Mouse (Mus musculus) adrenal gland, adult 18-20 months (tissue): ENCODE measurements at regions not wholly inside any gene's neighbourhood (a gene's known extent, or its start where the extent isn't known, plus 50 kb on each side); places are given as distances from the start of the nearest gene placed in this dataset.
"Not testable (repeated sequence)": the region's sequence is repeated elsewhere in the genome, so short reads cannot be mapped to it uniquely, and the experiment has no call there.

Experiments used
- DNase-seq, 2 experiments: peaks; one replicate each; pipeline ENCODE4 v3.0.0; 2021 to 2022; ENCODE audit warnings: low spot score in 2 of 2

DNA sequence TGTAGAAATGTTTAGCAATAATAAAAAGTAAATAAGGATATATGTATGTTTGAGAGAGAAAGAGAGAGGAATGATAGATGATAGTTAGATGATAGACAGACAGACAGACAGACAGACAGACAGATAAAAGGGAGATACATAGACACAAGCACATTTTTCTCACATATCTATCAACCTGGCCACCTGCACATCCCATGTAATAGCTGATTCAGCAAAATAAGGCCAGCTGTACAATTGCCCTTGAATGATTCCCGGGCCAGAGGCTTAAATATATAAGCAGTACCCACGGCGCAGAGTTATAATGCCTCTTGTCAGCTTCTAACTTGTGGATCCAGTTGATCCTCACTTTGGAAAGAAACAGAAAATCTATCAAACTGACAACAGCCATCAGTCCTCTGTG, 178.5 kb downstream of the Tmem114 start:
- DNase-seq: no peak

DNA sequence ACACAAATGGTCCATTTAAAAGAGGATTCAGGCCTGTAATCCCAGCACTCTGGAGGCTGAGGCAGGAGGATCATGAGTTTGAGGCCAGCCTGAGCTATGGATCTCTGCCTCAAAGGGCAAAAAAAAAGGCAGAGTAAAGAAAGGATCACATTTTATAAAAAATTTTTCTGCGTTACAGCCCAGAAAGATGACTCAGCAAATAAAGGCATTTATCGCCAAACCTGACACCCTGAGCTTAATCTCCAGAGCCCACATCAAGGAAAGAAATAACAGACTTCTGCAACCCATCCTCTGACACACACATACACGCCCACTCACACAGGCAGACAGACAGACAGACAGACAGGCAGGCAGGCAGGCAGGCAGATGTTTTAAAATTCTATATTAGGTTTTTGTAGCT, 179.3 kb downstream of the Tmem114 start:
- no peak for DNase-seq

DNA sequence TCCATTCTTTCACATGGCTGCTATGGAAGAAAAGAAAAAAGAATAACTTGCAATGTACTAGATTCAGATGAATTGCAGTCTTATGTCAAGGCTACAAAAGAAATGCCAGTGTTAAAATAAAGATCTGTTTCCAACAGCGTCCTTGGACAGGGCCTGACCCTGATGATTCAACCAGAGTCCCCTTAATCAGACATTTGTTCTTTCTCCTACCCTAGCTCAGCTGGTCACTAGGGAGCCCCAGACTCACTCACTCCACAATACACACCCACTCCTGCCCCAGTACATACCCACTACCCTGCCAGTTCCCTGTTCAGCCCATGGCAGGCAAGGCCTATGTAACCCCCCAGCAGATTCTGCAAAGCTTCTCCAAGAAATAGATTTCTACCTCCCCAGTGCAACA, 190.6 kb downstream of the Tmem114 start:
- DNase-seq: peak; percentile 22 to 40

DNA sequence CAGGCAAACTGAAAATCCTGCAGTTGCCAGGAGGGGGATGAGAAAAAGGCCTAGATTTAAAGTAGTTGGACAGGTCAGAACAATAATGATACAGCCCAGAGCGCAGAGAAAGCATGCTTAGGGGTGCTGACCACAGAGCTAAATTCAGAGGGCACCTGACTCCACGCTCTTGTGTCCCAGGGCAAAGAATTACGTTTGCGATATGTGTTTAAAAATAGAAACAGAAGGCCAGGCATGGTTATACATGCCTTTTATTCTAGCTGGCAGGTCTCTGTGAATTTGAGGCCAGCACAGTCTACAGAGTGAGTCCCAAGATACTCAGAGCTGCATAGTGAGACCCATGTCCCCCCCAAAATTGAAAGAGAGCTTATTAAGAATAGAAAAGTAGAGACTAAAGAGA, 192.9 kb downstream of the Tmem114 start:
- no peak for DNase-seq

DNA sequence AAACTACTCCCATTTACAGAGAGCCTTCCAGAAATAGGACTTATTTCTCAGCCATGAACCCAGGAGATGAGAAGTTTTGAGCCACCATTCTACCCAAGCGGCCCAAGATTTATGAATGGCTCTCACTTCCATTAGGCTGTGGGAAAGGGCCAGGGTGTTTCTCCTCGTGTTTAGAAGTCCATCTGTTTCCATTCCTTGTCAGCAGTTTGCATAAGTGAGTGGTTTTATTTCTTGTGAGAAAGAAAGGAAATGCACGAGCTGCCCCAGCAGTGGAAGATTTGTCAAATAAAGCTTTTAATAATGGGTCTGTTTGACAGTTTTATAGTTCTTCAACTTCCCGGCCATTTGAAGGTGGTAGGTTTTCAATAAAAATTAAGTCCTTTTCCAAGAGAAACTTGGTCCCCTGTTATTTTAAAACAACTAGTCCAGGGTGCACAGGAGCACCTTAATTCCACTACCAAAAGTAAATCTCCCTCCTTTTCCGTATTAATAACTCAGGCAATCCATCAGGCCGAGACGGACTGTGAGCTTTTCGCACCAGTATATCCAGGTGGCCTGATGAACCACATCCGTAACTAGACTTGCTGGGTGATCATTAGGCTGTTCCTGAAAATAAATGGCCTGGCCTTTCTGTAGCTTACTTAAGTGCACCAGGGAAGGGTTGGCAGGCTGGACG, 201.2 kb downstream of the Tmem114 start:
- DNase-seq: no peak

DNA sequence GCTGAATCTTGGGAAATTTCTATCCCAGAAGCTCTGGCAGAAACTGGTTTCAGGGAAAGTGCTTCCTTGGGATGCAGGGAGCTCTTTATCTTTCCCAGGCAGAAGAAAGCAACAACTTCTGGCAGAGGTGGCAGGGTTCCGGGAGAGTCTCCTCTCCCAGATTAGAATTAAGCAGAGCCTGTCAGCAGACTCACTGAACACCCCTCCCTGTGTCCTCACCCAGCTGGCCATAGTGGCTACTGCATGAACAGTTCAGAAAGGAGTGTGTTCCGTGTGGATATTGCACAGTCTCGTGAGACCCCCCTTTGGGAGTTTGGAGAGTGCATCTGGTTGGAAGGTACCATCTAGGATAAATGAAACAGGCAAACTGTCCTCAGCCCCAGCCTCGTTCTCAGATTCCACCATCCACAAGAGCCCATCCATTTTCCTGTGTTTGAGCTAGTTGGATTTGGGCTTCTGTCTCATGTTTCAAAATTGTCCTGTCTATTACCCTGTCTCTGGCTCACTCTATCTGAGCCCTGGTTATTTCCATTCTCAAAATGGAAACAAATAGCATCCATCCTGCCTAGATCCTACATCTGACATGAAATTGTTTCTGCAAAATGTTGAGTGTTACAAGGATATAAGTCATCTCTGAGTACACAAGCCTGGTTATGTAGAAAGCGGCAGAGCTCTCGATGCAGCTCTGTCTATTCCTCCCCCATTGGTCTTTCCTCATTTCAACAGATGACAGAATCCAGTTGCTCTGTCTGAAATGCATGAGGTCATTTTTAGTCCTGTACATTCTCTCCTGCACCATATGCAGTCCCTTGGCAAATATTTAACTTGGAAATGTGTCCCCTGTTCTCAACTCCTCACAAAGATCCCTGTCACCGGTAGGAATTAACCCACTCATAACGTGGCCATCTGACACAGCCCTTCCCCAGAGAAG, 216.4 kb downstream of the Tmem114 start:
- DNase-seq: no peak

DNA sequence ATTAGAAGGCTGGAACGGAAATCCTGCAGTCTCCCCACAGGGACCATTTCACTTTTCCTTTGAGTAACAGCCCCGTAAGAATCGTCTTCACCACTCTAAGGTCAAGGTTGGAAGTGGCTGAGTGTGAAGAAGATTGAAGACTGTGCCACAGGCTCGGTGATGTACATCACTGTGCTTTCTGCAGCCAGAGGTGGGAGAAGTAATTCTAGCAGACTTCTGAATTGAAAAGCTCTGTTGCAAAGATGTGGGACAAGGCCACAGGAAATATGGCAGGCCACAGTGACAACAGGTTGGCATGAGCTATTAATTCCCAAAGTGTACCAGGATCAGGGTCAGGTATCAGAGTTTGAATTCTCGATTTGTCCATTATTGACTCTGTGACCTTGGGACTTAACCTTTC, 219.9 kb downstream of the Tmem114 start:
- no peak for DNase-seq

DNA sequence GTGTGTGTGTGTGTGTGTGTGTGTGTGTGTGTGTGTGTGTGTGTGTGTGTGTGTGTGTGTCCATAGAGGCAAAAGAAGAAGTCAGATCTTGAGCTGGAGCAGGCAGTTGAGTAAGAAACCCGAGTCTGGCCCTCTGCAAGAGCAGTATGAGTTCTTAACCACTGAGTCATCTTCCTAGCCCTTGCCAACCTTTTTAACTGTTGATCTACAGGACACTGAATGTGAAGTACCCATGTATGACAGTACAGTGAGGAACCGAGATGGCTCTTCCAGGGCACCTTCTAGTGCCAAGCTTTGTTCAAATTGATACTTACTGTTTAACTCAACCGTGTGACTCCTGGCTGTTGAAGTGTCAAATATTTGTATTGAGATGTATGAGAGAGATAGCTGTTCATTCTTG, 223.6 kb downstream of the Tmem114 start:
- no peak for DNase-seq

DNA sequence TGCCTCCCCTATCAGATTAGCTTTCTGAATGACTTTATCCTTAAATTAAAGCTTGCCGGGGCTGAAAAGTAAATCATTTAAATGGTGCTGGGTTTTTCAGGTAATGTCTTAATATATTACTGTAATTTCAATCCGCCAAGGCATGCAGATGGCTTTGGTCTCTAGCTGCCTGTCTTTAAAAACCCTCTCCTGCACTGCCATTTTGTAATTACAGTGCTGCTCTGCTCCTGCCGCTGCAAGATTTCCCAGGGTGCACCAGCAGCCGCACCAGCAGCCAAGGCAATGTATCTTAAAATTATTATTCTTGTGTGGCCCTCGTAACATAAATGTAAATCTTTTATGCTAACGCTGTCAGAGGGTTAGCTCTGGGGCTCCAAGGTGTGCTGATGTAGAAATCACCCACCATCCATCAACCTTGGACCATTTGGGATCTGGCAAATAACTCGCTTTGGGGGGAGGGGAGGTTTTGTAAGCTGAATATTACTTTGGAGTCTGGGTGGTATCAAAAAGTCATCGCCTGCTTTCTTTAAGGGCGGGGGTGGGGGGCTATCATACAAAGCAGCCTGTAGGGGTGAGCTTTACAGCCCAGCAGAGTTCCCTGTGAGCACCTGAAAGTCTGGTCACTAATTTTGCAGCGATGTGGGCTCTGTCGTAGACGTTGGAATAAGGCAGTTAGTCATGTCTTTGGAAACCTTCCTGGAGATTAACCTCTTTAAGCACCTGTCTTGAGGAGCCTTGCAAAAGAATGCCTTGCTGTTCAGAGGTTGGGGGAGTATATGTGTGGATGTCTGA, 226.0 kb downstream of the Tmem114 start:
- DNase-seq: no peak

DNA sequence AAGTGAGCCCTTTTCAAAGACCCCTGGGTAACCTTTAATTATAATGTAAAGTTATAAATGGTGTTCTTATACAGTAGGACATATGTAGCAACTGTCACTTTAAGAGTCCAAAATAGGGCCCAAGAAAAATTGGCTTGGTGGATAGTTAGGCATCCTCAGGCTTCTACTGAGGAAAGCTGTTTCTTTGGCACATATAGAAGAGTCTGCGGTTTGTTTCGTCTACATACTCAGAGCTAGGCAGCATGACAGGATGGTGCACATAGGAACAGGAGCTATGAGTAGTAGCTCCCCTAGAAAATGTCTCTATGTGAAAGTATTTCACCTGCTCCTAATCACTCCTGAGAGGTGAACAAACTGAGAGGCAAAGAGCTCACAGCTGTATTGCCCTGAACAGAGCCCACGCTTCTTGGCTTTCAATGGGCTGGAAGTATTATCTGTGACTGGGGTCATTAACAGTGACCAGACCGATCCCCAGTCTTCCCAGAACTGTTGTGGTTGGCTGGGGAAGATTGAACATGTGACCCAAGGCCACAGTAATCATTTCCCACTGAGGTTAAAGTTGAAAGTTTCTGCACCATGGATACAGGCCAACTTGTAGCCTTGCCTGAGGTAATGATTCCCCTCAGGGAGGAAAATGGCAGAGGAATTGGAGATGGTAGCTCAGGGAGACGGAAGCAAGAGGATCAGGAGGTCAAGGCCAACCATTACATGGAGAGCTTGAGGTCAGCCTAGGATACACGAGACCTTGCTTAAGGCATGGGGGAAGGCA, 235.3 kb downstream of the Tmem114 start:
- DNase-seq: no peak

DNA sequence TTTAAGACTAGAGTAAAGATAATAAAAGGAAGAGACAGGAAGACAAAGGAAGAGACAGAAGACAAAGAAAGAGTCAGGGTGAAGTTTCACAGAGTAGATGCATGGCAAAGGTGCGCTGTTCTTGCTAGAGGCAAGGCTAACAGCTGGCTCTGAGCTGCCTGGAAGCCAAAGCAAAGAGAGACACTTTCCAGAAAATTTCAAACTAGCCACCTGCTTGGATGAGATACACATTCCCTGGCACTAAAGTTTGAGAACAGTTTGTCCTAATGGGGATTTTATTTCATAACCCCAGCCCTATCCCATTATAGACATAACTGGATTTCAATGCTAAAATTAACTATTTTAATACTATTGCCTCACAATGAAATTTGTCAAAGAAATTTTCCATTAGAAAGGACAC, 235.9 kb downstream of the Tmem114 start:
- no peak for DNase-seq

DNA sequence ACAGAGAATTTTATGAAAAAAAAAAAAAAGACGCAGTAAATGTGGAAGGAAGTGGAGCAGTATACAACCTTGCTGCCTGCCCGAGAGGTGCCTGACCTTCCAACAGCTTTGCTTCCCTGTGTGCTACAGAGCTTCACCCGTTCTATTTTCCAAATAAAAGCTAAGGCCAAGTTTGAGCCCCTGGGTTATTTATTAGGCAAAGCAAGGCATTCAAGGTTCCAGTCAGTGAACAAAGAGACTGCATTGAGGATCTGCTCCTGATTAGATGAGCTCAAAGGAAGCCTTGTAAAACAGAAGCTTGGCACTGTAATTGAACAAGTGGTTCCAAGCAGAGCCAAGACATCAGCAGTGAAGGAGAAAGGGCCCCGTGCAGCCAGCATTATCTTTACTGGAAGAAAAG, 236.4 kb downstream of the Tmem114 start:
- DNase-seq: no peak

DNA sequence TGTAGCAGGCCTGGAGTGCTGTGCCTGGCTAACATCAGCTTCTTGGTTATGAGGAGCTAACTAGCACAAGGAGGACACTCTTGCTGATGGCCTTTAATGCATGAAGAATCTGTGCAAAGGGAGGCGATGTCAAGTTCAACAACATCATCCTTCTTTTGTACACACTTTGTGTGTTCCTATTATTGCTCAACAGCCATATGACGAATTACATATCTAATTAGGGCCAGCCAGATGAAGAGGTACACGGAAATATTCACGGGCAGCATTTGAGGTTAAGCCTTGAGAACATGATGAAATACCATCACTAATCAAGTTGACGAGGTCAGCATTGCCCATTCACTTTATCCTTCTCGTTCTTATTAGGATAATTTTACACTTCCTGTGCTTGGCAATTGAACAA, 240.2 kb downstream of the Tmem114 start:
- DNase-seq: peak in 1 of 2 experiments; percentile 24

DNA sequence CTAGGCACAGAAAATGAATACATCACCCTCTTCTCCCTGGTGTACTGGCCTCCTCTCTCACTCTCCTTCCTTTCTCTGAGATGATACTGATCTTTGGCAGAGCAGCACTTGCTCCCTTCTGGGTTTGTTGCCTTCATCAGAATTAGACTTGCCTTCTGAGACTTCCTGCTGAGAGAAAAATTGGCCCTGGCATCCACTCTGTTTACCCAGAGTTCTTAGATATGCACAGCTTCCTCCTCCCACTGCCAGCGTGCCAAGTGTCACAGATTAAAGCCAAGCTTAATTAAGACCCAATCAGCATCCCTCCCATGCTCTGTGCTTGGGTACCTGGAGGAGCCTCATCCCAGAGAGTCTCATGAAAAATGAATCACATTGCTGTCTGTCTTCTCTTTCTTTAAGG, 246.0 kb downstream of the Tmem114 start:
- DNase-seq: no peak

DNA sequence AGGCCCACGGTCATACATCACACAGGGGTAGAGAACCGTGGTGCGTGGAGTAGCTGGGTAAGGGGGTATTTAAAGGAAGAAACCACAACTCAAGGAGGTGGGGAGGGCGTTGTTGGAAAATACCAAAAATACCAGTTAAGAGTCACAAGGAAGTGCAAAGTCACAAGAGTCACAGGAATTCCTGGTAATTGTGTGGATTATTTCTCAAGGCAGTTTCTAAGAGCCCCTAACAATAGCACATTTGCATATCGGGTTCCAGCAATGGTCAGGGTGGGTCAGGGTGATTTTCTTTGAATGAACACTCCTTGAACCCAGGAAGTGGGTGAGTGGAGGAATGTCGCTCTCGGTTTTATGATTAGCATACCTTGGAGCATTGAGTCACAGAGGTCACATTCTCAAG, 247.7 kb downstream of the Tmem114 start:
- DNase-seq: not testable (repeated sequence)

DNA sequence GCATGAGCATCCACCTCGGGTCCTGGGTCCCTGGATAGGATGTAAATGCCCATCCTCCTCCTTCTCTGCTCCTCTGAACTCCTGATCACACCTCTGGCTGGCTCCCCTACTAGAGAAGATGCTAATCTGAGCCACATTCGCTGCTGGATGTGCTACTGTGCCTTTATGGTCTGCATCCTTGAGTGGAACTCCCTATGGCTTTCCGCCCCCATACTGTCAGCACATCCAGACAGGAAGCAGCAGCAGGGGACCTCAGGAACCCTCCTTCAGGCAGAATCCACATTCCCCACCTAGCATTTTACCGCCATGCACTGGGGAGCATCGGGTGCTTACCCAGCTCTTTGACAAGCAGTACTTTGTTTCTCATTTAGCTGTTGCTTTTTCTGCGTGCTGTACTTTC, 248.8 kb downstream of the Tmem114 start:
- DNase-seq: no peak
